Mouse (Mus musculus) left cerebral cortex, postnatal 14 days (tissue): Measurements from ENCODE around the gene Scaf8. TPM values are rescaled to one million over a fixed set of nuclear protein-coding genes. Genes with fewer than 3 reads are reported as not detected.
"Not testable (repeated sequence)": the region's sequence is repeated elsewhere in the genome, so short reads cannot be mapped to it uniquely, and the experiment has no call there.

Source experiments
- DNase-seq, 2 experiments: peaks; one replicate each; pipeline ENCODE4 v3.0.0; 2021 to 2022; ENCODE audit warnings: low spot score in 2 of 2, mixed read lengths in 1 of 2
- intact Hi-C: fragments of 180-260 bp; cut with DNase I; formaldehyde crosslinking; loops from one replicate; pipeline ENCODE4 v1.15.1; 2025
- total RNA-seq, 2 experiments: library from RNA; stranded (reverse); gene quantifications; 2 replicates each; pipeline ENCODE4 v1.2.3; 2021

Gene Scaf8
- total RNA-seq, 2 experiments from 2014 or later: 52.7 to 55.2 TPM

DNA sequence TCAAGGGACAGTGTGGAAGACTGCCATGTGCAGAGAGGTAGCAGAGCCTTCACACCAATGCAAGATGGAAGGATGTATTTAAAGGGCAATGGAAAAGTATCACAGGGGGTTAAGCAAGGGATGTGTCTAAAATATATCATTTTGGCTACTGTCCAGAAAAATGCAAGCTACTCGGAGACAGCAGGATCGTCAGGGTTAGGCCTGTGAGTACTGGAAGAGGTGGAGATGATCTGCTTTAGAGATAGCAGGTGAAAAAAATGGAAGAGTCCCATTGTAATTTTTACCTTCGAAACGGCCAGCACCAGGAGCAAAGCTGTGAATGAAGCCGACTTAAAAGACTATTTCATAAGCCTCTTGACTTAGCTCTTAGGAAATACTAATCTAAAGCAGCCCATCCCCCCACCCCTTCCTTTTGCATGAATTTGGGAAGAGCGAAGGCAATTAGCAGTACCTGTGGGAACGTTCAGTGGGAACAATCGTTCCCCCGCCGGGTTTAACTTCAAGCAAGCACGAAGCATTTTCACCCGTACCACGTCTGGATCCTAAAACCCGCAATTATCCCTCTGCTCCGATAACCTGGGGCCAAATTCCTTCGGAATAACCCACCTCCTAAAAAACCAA is 925 bp upstream of the Scaf8 start:
- peak in 1 of 2 experiments; percentile 27 for DNase-seq
- intact Hi-C loops: no loop called here

DNA sequence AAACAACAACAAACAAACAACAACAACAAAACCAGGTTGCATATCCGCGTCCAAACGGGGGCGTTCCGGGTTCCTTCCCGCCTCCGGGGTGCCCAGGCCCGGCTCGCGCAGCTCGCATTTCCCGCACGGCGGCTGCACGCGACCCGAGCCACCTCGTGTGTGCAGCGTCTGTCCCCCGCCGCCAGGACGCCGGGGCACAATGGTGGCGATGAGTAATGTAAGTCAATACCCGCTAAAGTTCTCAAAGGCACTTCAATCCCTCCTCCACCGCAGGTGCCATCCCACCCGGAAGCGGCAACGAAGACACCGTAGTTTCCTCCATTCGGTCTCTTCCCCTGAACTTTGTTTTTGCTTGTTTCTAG is 433 bp upstream of the Scaf8 start:
- no peak for DNase-seq
- intact Hi-C loops: no loop called here

DNA sequence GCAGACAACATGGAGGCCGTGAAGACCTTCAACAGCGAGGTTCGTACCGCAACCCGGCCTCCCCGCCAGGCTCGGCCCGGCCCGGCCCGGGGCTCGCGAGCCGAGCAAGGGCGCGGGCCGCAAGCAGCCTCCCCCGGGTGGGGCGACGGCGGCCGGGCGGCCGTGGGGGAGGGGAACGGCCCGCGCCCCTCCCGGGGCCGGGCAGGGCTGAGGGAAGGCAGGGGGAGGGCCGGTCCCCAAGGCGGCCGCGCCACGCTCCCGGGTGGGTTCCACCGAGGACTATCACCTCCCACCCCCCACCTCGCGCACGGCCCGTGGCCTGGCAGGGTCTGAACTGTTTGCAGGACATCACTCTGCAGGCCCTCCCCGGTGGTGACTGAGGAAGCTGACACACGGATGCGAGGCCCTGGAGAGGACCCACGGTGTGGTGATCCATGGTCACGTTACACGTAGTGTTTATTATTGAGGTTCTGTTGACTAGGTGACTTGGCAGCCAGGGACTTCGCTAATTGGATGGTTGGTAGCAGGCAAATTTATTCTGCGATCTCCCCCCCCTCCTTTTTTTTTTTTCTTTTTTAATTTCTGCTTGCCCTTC is 705 bp downstream of the Scaf8 start:
- intact Hi-C loops: loop anchor here (5.0 kb wide), 1 partner anchor 87 kb away; no protein-coding TSS in a partner anchor
- peak; percentile 46 to 69 for DNase-seq

DNA sequence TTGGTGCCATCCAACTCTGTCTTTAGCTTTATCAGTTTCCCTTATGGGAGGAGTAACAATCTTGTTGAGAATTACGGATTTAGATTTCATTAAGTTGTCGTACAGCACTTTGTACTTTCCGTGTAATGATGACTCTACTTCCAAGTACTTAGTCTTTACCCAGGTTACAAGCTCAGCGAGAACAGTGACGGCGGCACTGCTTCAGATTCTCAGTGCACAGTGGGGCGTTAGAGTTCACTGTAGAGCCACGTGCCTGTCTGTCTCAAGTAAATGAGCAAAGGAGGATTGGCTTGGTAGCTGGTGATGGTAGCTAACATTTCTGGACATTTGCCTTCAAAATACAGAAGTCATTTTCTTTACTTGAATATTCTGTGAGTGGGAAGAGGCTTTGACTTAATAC is 6.2 kb downstream of the Scaf8 start:
- intact Hi-C loops, DNase-seq: not testable (repeated sequence)

DNA sequence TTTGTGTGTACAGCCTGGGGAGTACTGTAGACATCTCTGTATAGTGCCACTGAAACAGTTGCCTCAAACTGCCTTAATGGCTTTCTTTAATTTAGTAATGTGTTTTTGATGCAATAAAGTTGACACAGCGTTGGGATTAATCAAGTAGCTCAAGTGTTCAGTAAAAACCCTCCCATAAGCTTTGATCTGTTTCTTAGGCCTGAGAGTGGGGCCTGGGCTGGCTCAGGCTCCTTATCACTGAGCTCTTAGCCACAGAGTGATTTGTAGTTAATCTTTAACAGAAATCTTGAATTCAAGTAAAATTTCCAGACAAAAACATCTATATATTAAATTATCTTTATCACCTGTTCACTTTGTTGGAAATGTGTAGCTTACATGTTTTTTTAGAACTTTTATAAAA is 8.8 kb downstream of the Scaf8 start:
- intact Hi-C loops, DNase-seq: not testable (repeated sequence)

DNA sequence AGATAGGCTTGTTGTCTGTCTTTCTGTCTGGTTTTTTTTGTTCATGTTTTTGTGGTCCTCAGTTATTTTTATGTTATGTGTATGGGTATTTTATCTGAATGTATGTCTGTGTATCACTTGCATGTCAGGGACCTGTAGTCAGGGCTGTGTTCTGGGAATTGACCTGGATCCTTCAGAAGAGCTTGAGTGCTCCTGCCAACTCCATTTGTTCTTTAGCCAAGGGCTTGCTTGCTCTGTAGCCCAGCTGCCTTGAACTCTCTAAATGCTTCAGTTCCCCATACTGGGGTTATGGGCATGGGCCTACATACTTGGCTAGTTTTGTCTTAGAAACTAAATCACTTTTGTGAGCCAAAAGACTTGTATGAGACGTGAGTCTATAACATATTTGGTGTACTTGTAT is 13.9 kb downstream of the Scaf8 start:
- no peak for DNase-seq
- intact Hi-C loops: no loop called here

DNA sequence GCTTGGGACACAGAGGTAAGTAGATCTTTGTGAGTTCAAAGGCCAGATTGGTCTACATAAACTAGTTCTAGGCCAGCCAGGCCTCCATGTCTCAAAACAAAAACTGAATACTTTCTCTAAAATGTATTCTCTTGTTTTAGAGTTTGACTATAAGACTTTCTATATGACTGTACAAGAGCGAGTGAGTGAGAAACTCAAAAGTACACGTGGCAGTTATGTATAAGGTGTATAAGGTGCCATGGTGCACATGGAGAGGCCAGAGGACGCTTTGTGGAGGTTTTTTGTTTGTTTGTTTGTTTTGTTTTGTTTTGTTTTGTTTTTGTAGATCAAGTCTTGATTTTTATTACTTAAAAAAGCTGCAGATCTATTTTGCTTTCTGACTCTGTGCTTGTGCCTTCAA is 15.0 kb downstream of the Scaf8 start:
- no peak for DNase-seq
- intact Hi-C loops: no loop called here

DNA sequence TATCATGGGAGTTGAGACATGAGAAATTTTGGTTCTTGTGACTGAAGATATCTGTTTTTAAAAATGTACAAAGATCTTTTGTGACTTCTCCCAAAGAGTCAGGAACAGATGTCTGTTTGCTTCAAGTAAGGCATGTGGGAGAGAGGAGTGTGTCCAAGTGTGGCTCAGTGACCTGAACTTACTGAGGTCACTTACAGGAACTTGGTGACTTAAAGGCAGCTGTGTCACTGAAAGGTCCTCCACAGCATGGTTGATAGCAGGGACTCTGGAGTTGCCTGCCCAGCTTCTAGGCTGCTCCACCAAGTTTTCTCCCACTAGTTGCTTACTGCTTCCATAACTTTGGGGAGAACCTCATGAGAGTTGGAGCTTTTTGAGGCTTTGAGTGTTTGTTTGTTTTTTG is 20.6 kb downstream of the Scaf8 start:
- intact Hi-C loops: no loop called here
- DNase-seq: no peak

DNA sequence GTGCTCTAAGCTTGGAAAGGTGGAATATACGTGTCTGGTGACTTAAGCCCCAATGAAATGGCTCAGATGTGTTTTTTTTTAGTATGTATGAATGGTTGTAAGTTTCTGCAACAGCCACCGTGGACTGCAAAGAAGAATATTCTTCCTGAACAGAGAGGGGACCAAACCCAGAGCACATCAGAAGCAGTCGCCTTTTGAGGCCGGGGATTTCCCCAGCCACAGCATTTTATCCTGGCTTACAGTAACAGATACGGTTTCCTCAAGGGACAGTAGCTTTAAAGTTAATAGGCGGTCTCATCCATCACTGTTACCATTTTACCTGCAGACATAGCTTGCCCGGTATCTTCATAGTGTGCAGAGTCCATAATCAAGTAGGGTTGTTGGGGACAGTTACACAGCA is 21.4 kb downstream of the Scaf8 start:
- intact Hi-C loops: no loop called here
- no peak for DNase-seq

DNA sequence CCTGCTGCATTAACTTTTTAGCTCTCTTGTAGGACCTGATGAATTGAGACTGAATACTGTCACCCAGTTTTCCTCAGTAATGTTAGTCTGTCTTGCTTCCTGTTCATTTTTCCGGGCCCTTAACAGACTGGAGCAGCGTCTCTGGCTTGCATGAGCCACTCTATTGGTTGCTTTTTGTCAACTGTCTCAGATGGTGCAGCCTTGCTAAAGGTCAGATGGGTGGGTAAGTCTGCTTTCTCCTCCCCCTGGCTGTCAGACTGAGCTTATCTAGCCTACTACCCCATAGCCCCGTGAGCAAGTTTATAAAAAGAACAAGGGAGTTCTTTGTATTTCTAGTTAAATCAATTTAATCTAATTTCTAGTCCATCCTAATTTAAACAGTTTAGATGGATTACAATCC is 23.6 kb downstream of the Scaf8 start:
- no peak for DNase-seq
- intact Hi-C loops: no loop called here

DNA sequence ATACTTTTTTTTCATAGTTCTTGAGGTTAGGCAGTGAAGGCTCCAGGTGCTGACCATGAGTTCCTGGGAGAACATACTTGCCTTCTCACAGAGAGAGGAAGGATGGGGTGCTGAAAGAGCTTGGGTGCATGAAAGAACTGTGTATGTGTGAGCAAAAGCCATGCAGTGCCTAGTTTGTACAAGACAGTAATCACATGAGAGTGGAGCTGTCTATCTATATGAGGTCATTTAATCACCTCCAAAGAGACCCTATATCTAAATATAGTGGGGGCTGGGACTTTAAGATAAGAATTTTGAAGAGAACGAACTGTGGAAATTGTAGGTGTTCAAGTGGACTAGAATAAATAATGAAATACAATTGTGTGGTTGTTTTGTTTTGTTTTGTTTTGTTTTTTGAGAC is 25.3 kb downstream of the Scaf8 start:
- DNase-seq: no peak
- intact Hi-C loops: no loop called here

DNA sequence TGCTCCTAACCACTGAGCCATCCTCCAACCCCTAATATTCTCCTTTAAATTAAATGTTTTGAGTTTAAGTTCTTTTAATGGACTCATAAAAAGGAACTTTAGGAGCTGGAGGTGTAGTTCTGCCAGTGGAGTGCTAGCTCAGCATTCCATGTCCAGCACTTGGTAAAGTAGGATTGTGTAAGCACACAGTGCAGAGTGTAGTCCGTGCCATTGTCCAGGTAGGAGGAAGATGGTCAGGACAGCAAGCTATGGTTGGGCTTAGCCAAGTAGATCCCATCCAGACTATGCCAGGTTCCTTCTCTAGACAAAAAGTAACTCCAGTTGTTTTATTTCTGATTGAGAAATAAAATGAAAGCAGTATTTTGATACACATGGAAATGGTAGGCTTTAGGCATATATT is 34.1 kb downstream of the Scaf8 start:
- intact Hi-C loops: no loop called here
- DNase-seq: no peak

DNA sequence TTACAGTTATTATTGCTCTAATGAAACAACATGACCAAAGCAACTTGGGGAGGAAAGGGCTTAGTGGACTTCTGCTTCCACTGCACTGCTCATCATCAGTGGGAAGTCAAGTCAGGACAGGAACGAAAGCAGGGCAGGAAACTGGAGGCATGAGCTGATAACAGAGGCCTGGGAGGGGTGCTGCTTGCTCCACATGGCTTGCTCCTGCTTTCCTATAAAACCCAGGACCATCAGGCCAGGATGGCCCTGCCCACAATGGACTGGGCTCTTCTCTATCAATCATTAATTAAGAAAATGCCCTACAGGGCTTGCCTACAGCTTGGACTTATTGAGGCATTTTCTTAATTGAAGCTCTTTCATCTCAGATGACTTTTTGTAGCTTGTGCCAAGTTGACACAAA is 34.8 kb downstream of the Scaf8 start:
- no peak for DNase-seq
- intact Hi-C loops: no loop called here

DNA sequence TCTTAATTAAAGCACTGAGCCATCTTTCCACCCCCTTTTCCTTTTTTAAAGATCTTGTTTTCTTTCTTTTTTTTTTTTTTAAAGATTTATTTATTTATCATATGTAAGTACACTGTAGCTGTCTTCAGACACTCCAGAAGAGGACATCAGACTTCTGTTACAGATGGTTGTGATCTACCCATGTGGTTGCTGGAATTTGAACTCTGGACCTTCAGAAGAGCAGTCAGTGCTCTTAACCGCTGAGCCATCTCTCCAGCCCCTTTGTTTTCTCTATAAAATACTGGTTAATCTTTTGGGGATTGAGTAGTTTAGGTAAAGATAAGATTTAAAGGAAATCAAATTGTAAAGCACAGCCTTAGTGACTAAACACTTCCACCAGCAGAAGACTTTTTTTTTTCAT is 35.9 kb downstream of the Scaf8 start:
- intact Hi-C loops, DNase-seq: not testable (repeated sequence)

DNA sequence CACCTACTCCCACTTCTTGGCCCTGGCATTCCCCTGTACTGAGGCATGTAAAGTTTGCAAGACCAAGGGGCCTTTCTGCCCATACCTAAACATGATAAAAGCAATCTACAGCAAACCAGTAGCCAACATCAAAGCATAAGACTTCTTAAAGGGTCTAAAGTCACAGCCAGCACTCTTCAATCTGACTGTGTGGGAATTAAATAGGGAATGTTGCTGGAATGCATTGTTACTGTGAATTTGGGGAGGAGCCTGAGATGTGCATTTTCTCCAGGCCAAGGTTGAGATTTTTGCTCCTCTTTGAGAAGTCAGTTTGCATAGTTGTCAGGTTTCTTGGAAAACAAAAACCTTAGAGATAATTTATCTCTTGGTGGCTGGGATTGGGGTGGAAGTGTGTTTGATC is 36.4 kb downstream of the Scaf8 start:
- intact Hi-C loops: no loop called here
- DNase-seq: no peak

DNA sequence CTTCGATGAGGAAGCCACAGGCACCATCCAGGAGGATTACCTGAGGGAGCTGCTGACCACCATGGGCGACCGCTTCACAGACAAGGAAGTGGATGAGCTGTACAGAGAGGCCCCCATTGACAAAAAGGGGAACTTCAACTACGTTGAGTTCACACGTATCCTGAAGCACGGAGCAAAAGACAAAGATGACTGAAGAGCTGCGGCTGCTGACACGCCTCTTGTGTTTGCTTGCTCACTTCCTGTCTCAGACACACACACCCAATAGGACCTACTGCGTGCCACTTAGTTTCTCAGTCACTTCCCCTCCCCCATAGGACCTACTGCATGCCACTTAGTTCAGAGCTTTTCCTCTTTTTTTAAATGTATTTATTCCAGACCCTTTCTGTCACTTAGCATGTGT is 41.4 kb downstream of the Scaf8 start:
- peak in 1 of 2 experiments; percentile 8 for DNase-seq
- intact Hi-C loops: not testable (repeated sequence)

DNA sequence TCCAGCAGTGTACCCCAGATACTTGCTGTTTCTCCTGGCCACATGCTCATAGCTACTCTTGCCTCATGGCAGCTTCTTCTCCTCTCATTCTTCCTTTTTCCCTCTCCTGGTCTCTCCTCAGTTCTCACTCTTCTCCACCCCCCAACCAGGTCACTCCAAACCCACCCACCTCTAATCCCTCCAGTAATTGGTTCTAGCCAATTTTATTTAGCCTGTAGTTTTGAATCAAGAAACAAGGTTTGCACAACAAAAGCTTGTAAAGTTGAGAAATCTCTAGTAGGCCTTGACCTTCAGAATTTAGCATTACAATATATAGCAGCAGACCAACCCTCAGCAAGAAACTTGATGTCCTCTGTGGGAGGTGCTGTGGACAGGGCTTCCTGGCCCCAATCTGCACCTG is 42.2 kb downstream of the Scaf8 start:
- DNase-seq: no peak
- intact Hi-C loops: no loop called here

DNA sequence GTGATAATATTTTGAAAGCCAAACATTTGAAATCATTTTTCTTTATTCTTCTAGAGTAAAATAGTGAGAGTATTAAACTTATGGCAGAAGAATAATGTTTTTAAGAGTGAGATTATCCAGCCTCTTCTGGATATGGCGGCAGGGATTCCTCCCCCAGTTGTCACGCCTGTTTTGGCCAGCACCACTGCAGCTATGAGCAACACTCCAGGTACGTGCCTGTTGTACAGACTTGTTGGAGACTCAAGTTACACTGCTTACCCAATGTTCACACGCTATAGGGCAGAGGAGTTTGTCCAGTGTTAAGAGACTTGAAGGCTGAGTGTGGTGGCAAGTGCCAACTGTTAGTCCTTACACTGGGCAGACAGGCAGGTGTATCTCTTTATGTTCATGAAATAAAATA is 48.1 kb downstream of the Scaf8 start:
- intact Hi-C loops: no loop called here
- no peak for DNase-seq

DNA sequence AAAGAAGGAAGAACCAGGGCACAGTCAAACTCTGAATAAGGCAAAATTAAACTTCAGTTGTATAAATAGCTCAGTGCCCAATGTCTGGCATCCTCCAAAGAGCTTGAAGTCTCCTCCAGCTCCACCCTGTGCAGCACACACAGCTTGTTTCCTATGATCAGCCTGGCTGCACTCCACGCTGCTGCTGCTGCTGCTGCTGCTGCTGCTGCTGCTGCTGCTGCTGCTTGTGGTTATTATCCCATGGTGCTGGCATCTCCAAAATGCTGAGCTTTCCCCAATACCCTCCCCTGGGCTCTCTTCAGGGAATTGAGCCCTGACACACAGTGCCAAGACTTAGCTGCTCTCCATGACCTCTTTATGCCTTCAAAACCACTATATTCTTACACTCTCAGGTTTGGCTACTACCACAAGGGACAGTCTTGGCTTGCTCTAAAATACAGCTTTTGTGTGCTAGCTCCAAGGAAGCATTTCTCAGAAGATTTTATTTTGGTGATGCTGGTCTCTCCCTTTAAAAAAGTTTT is 65.7 kb downstream of the Scaf8 start:
- intact Hi-C loops, DNase-seq: not testable (repeated sequence)

DNA sequence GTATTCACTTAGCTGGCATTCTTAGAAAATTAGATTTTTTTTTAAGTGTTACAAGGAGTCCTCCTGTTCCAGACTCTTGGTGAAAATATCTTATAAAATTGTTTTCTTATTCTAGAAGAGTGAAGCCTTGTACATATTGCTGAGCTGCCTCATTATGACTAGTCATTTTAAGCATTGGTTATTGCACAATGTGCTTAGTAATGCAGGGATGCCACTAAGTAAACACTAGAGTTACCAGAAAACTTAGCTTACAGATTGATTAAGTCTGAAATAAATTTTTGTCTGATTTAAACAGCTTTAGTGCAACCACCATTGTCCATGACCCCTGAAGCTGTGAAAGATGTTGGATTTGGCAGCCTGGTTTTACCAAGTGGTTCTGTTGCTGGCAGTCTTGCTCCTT is 80.7 kb downstream of the Scaf8 start:
- DNase-seq, intact Hi-C loops: not testable (repeated sequence)

DNA sequence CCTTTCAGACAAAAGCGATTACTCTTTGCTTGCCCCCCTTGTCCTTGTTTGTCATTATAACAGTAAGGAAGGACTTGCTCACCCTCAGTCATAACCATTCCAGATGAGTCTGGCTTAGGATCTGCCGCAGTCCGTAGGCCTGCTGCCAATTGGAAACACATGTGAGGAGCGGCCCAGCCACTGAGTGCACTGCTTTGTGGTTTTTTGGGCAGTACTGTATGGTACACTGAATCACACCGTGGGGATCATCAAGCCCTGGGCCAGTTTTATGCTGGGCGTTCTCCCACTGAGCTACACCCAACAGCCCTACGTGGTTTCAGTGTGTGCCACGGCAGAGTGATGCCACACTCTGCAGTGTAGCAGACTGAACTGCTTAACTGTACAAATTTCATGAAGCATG is 85.6 kb downstream of the Scaf8 start:
- no peak for DNase-seq
- intact Hi-C loops: loop anchor here (5.0 kb wide), 1 partner anchor 83 kb away; no protein-coding TSS in a partner anchor
